Mouse (Mus musculus): ENCODE measurements at regions not wholly inside any gene's neighbourhood (a gene's known extent, or its start where the extent isn't known, plus 50 kb on each side); places are given as distances from the start of the nearest gene placed in this dataset.

DNA sequence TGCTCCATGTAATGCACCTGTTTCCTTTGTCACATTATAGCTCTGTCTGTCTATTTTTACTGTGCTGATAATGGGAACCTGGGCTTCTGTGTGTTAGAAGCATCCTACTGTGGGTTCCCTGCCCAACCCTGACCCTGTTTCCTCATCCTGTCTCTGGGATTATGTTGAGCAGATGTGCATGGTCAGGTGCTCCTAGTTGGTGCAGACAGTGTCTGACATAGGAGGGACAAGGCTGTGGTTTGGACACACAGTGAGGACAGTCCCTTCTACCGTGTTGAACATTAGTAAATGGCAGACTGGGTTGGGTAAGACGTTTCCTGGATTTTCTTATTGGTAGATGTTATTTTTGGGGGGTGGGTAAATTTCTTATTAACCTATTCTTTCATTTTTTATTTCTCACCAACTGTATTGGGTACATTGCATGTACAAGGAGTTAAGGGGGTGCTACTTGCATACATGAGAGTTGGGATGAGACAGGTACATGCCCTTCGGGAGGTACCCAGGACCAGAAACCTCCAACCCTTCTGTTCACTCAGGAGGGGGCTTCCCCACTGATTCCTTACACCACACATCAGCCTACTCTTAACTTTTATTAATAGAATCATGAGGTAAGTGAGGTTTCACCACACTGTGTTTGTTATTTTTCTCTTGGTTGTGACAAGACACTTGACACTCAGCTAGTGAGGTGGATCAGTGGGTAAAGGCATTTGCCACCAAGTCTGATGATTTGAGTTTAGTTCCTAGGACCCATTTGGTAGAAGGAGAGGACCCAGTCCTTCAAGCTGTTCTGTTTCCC, 97.1 kb downstream of the Tpra1 start:
- TF ChIP-seq CTCF (IDR thresholded peaks at IDR 0.05; ENCODE audit: borderline replicate concordance, insufficient read depth, low read depth, low read length) (no peak), POLR2A (IDR thresholded peaks at IDR 0.05; ENCODE audit: borderline replicate concordance, insufficient read depth, low read length) (no peak)

Data from cerebellum, adult 2 months (tissue).